Mouse (Mus musculus) embryo, embryonic 10.5 days (tissue): Measurements from ENCODE around the gene Sox5.

Source experiments
- DNase-seq: peaks from one replicate; pipeline ENCODE4 v3.0.0-alpha.2; 2015; ENCODE audit warnings: low spot score

The Sox5 gene

GRCm38 (mm10) chr6:144772175-144772918 is 9.4 kb downstream of the Sox5 start:
- no peak for DNase-seq

DNA sequence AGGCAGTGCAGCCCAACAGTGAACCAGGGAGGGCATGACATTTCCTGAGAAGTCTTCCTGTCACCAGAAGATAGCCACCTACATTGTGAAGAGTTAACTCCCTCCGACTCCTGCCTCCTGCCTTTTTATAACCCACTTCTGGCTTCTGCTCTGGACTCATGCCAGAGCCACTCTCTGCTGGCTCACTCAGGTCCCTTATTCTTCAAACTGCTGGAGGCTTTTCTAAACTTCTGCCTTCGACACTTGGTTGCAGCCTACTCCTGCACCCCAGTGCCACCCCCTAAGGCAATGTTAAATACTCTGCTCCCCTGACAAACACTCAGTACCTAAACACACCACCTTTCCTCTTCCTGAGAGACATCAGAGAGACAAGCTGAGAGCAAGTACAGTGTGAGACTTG is 12.7 kb downstream of the Sox5 start:
- no peak for DNase-seq

GRCm38 (mm10) chr6:144761902-144762301 is 19.9 kb downstream of the Sox5 start:
- DNase-seq = no peak

DNA sequence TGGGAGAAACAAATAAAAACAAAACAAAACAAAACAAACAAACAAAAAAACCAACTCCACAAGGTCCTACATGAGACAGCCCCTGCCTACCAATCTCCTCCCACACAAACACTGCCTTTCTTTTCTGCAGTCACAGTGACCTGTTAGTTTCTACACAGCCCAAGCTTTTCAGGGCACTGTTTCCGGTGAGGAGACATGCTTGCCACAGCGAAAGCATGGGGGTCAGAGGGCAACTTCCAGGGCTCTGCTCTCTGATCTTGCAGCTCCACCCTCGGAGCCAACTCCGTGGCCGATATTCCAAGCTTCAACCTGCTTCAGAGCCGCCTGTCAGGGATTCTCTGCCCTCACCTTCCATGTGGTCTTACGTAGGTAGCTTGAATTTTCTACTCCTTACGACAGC is 22.6 kb downstream of the Sox5 start:
- peak; percentile 70 for DNase-seq

GRCm38 (mm10) chr6:144757414-144757813 is 24.4 kb downstream of the Sox5 start:
- DNase-seq = peak; percentile 74

- DNase-seq = no peak
These were observed 25.3 kb downstream of the Sox5 start for GRCm38 (mm10) chr6:144756444-144756843.

DNA sequence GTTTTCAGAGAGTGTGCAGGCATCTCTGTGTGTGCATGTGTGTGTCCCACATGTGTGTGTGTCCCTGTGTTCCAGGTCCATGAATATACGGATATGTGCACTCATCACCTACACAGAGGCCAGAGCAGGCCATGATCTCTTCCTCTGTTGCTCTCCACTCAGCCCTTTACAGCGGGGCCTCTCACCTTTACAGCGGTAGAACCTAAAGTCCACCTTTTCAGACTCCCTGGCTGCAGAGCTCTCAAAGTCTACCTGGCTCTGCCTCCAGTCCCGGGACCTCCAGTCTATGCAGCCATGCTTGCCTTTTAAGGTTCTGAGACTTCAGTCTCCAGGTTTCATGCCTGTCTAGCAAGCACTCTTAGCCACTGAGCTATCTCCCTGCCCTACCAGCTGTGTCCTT is 26.5 kb downstream of the Sox5 start:
- DNase-seq = no peak

GRCm38 (mm10) chr6:144754366-144754765 is 27.4 kb downstream of the Sox5 start:
- no peak for DNase-seq

DNA sequence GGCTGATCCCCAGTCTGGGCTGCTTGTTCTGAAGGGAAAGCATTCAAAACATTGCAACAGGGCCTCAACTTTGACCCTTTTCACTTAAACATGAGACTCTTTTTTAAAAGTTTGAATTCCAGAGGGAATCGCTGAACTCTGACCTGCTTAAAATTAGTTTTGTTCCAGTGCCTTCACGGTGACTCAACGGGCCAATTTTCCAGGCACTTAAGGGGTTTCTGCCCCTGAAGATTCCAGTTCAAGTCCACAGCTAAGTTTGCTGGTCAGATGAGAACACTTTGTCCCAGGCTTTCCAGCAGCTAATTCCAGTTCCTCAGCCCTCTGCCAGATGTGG is 27.8 kb downstream of the Sox5 start:
- peak; percentile 88 for DNase-seq

- DNase-seq = no peak
These were observed 28.4 kb downstream of the Sox5 start for GRCm38 (mm10) chr6:144753225-144753962.

DNA sequence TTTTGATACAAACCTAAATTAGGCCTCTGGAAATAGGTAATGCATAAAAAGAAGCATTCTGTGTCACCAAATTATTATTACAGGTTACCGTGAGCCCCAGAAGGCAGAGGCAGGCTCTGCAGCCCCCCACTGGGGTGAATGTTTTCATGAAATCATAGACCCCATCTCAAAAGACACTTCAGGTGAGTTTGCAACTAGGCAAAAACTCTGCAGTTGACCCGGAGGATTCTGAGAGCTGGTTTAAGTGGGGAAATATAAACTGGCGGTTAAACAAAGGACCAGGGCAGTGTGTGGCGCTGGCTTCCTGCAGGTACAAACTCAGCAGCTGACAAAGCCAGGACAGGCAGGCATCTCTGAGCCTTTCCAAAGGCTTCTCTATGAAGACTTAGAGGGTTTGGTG is 30.2 kb downstream of the Sox5 start:
- no peak for DNase-seq

GRCm38 (mm10) chr6:144750197-144750596 is 31.6 kb downstream of the Sox5 start:
- no peak for DNase-seq

- DNase-seq = no peak
These were observed 35.3 kb downstream of the Sox5 start for GRCm38 (mm10) chr6:144746436-144746835.

GRCm38 (mm10) chr6:144742559-144742958 is 39.2 kb downstream of the Sox5 start:
- no peak for DNase-seq

- no peak for DNase-seq
These were observed 40.6 kb downstream of the Sox5 start for GRCm38 (mm10) chr6:144741080-144741655.

DNA sequence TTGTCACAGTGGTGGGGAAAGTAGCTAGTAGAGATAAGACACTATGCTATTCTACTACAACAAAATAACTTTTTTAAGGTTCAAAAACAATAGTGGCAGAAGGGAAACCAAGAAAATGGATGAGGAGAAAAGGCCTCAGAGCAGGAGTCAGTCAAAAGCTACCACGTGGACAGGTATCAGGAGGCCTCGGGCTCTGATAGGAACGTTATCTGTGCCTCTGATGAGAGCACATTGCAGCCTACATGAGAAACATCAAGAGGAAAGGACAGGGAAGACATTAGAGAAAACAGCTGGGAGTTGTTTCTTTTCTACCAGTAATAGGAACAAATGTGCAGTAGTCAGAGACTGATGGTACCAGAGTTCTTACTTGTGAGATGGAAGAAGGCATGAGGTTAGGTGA is 41.4 kb downstream of the Sox5 start:
- no peak for DNase-seq

GRCm38 (mm10) chr6:144739753-144740152 is 42.0 kb downstream of the Sox5 start:
- DNase-seq = no peak

DNA sequence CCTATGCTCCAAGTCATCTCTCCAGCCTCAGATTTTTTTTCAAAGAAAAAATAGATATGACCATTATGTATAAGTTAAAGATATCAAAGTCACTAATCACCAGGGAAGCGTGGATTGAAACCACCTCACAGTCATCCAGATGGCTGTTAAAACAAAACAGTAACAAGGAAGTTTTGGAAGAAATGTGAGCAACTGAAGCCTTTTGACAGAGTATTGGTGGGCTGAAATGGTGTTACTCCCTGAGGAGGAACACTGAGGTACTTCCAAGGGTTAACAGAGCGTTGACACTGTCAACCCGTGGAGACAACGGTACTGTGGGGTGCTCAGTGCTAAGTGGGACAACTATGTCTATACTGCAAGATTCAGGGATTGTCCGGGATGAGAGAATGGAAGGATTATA is 44.0 kb downstream of the Sox5 start:
- no peak for DNase-seq

GRCm38 (mm10) chr6:144731251-144731970 is 50.4 kb downstream of the Sox5 start:
- no peak for DNase-seq

DNA sequence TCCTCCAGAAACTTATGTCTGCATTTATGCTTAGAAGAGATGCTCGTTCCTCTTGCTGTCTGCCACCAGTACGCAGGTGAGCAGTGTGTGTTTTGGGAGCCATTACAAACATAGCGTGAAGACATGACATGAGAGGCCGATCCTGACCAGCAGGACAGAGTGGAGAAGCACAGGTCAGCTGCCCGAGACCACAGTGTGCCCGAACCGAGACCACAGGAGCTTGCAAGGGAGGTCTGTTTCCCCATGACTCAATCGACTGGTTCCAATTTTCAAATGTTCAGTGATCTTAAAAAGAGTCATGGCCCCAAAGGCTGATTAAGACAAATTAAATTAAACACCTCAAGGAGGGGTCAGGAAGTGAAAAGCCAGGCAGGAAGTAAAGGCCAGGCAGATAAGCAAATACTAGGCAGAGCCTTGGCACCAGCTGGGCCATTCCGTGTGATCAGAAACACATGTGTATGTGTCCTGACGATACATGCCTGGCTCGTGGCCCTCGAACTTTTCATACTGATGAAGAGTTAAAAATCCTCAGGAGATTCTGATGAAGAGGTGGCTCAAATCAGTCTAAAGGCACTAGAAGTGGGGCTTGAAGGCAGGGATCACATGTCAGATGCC is 58.1 kb downstream of the Sox5 start:
- DNase-seq = peak; percentile 55

DNA sequence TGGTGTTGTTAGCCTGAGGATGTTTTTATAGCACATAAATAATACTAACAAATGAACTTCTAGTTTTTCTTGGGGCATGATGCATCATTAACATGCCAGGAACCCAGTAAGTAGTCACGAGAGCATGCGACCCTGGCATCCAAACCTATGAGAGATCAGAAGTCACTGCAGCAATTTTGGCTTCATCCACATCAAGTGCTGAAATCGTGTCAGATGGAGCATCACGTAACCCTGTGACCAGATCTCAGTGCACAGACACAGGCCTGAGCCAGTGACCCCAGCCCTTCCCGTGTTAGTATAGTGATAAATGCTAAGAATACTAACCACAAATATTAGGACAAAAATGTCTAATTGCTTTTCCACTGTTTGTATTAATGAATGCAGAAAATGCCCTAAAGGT is 58.8 kb downstream of the Sox5 start:
- no peak for DNase-seq

DNA sequence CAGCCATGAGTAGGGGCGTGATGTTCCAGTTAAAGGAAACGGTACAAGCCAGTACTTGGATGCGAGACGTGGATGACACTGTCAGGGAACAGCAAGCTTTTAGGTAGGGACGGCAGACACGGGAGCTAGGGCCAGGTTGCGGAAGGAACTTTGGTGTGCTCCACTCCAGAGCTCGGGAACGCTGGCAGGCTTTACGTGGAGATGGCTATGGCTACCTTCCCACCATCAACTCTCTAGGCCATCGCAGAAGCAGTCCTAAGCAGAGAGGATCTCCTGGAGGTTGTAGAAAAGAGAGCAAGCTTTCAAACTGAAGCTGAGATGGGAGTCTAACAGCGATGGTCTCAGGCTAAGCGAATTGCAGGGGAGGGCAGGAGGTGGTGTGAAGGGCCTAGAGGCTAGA is 60.9 kb downstream of the Sox5 start:
- no peak for DNase-seq
